Mouse (Mus musculus) cerebellum, adult 2 months (tissue): ENCODE data around the gene Rab14.

Experiments used
- CTCF ChIP-seq: fragments of 200-500 bp; IDR thresholded peaks from 2 replicates; pipeline ENCODE4 v1.5.1; 2011; ENCODE audit warnings: low read depth, mild to moderate bottlenecking, control low read depth, low read length, moderate library complexity, borderline replicate concordance; ENCODE audit not compliant: insufficient read depth
- POLR2A ChIP-seq: fragments of 200-500 bp; IDR thresholded peaks from 2 replicates; pipeline ENCODE4 v1.6.1; 2011; ENCODE audit warnings: low read length, control low read depth, borderline replicate concordance; ENCODE audit not compliant: insufficient read depth

DNA sequence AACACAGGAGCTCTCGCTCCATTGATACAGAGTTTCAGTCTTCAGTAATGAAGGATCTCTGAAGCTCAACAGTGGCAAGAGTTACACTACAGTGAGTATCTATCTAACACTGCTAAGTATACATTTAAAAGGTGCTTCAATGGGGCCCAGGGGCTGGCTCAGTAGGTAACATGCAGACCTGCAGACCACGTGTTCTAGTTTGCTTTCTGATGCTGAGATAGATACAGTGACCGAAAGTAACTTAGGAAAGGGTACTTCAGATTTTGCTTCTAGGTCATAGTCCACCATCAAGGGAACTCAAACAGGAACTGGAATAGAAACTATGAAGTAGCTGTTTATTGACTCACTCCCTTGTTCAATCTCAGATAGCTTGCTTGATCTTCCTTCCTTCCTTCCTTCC lies 10.8 kb upstream of the Rab14 start:
- no peak for TF ChIP-seq CTCF
- no peak for TF ChIP-seq POLR2A
